27 mouse cellular contexts compared by ENCODE assay signal in the genomic region with DNA sequence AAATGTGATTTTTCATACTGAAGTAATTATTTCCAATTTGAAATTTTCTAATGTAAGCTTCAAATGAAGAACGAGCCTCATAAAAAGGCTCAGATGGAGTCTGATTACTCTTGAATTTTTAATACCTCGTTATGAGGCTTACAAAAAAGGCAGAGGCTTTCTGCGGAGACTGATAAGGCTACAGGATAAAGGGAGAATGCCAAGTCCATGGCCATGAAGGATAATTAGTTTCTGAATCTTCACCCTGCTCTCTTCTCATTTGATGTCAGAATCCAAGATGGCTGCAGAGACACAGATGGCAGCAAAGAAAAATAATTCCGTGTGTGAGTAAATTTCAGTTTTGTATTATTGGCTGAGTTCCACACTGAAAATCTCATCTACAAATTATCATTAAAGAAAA.
DNase-seq lines count a peak whose midpoint lies in the region; ATAC-seq and TF ChIP-seq lines count a peak whose summit lies in the region.
"Had no signal": no experiment of that assay in that cellular context is flagged by ENCODE, and none has a peak within 500 bp of the region (broad histone marks: within the 10 kb centered on the region; RNA-seq: fewer than 3 reads in every experiment).

No protein-coding gene starts in this region.

- H3K27me3 ChIP-seq in forebrain, embryonic 16.5 days (replicated peaks; ENCODE audit: control insufficient read depth, insufficient read depth, low read length): no peaks in the 10 kb centered on the region
- H3K27me3 ChIP-seq in forebrain, embryonic 15.5 days: no peaks in the 10 kb centered on the region
- H3K27me3 ChIP-seq in midbrain, embryonic 13.5 days: no peaks in the 10 kb centered on the region
- no peaks in the 10 kb centered on the region for H3K27me3 ChIP-seq in midbrain, embryonic 10.5 days (ENCODE audit: low read depth, poor library complexity, severe bottlenecking)
- H3K27me3 ChIP-seq in midbrain, postnatal 0 days (ENCODE audit: insufficient read depth, low read length): no peaks in the 10 kb centered on the region
- H3K27me3 ChIP-seq: CH12.LX; embryonic facial prominence, embryonic 12.5 days; embryonic facial prominence, embryonic 15.5 days; forebrain, embryonic 13.5 days; hindbrain, embryonic 12.5 days; hindbrain, embryonic 15.5 days; Patski had no signal

- DNase-seq in midbrain, embryonic 10.5 days (ENCODE audit: low spot score): no peak
- DNase-seq in brain, embryonic 14.5 days (ENCODE audit: low read depth): peak; percentile 71
- peak; percentile 1 for DNase-seq in midbrain, postnatal 0 days (ENCODE audit: low spot score)
- no peak for DNase-seq in gastrocnemius, adult 18-20 months (ENCODE audit: low spot score)
- DNase-seq: adrenal gland, postnatal 10 days; adrenal gland, postnatal 36 days; B cell, adult 2 months; cerebellum, adult 11 months; cerebellum, adult 2 months; cerebellum, adult 9-11 months; cerebellum, postnatal 25 days; gastrocnemius, adult 2 months; gastrocnemius, postnatal 14 days; heart, adult 11 months had no signal

- no peak overlapping the region for H3K4me3 ChIP-seq in forebrain, embryonic 16.5 days (replicated peaks; ENCODE audit: low read length)
- H3K4me3 ChIP-seq in forebrain, embryonic 15.5 days: no peak overlapping the region
- no peak overlapping the region for H3K4me3 ChIP-seq in midbrain, embryonic 13.5 days (replicated peaks)
- H3K4me3 ChIP-seq in midbrain, embryonic 10.5 days: no peak overlapping the region
- H3K4me3 ChIP-seq in midbrain, postnatal 0 days (ENCODE audit: low read depth, low read length): no peak overlapping the region
- H3K4me3 ChIP-seq: embryonic facial prominence, embryonic 12.5 days; embryonic facial prominence, embryonic 15.5 days; erythroblast, embryonic 14.5 days; forebrain, embryonic 13.5 days; gastrocnemius, adult 2 months; hindbrain, embryonic 12.5 days; hindbrain, embryonic 15.5 days had no signal

- peaks cover 2% of the 10 kb centered on the region; the same call in 1 of the 2 replicates for H3K4me1 ChIP-seq in forebrain, embryonic 16.5 days (replicated peaks; ENCODE audit: control insufficient read depth, insufficient read depth, low read length)
- H3K4me1 ChIP-seq in forebrain, embryonic 15.5 days: no peaks in the 10 kb centered on the region
- H3K4me1 ChIP-seq in midbrain, embryonic 13.5 days (replicated peaks): no peaks in the 10 kb centered on the region
- no peaks in the 10 kb centered on the region for H3K4me1 ChIP-seq in midbrain, embryonic 10.5 days
- H3K4me1 ChIP-seq in midbrain, postnatal 0 days (ENCODE audit: insufficient read depth, low read length): no peaks in the 10 kb centered on the region
- H3K4me1 ChIP-seq: embryonic facial prominence, embryonic 12.5 days; embryonic facial prominence, embryonic 15.5 days; forebrain, embryonic 13.5 days; hindbrain, embryonic 12.5 days; hindbrain, embryonic 15.5 days had no signal

- H3K36me3 ChIP-seq in forebrain, embryonic 16.5 days (ENCODE audit: control insufficient read depth, insufficient read depth): no peaks in the 10 kb centered on the region
- no peaks in the 10 kb centered on the region for H3K36me3 ChIP-seq in forebrain, embryonic 15.5 days
- no peaks in the 10 kb centered on the region for H3K36me3 ChIP-seq in midbrain, embryonic 13.5 days
- H3K36me3 ChIP-seq in midbrain, embryonic 10.5 days: no peaks in the 10 kb centered on the region
- no peaks in the 10 kb centered on the region for H3K36me3 ChIP-seq in midbrain, postnatal 0 days (ENCODE audit: insufficient read depth, low read length)
- H3K36me3 ChIP-seq: embryonic facial prominence, embryonic 12.5 days; embryonic facial prominence, embryonic 15.5 days; G1E; hindbrain, embryonic 12.5 days; hindbrain, embryonic 15.5 days had no signal

- H3K27ac ChIP-seq in forebrain, embryonic 16.5 days (ENCODE audit: low read length): no peak overlapping the region
- H3K27ac ChIP-seq in forebrain, embryonic 15.5 days (replicated peaks): no peak overlapping the region
- H3K27ac ChIP-seq in midbrain, embryonic 13.5 days: no peak overlapping the region
- H3K27ac ChIP-seq in midbrain, embryonic 10.5 days (replicated peaks): no peak overlapping the region
- no peak overlapping the region for H3K27ac ChIP-seq in midbrain, postnatal 0 days (ENCODE audit: low read depth, low read length)
- H3K27ac ChIP-seq: embryonic facial prominence, embryonic 12.5 days; embryonic facial prominence, embryonic 15.5 days; forebrain, embryonic 13.5 days; gastrocnemius, adult 2 months; hindbrain, embryonic 12.5 days; hindbrain, embryonic 15.5 days had no signal

- TF ChIP-seq CTCF in brain, embryonic 14.5 days (IDR thresholded peaks at IDR 0.05; ENCODE audit: borderline replicate concordance, extremely low read depth, insufficient read depth, insufficient read length): no peak
- TF ChIP-seq CTCF in midbrain, postnatal 0 days (IDR thresholded peaks at IDR 0.05): no peak

- no peak overlapping the region for H3K4me2 ChIP-seq in forebrain, embryonic 16.5 days (ENCODE audit: low read length)
- H3K4me2 ChIP-seq in forebrain, embryonic 15.5 days (replicated peaks): no peak overlapping the region
- H3K4me2 ChIP-seq in midbrain, embryonic 13.5 days (replicated peaks): no peak overlapping the region
- H3K4me2 ChIP-seq in midbrain, postnatal 0 days (ENCODE audit: low read depth, low read length, poor library complexity, severe bottlenecking): no peak overlapping the region
- H3K4me2 ChIP-seq: embryonic facial prominence, embryonic 12.5 days; embryonic facial prominence, embryonic 15.5 days; forebrain, embryonic 13.5 days; heart, embryonic 11.5 days; hindbrain, embryonic 12.5 days; hindbrain, embryonic 15.5 days had no signal

- ATAC-seq in forebrain, embryonic 16.5 days: 0 out of 2 replicates have a peak, but pooled peaks have one; percentile 45
- no peak for ATAC-seq in forebrain, embryonic 15.5 days (replicated peaks)
- ATAC-seq in midbrain, embryonic 13.5 days: peak; percentile 63; the same call in 1 of the 2 replicates
- ATAC-seq in midbrain, postnatal 0 days (ENCODE audit: low FRiP score): no peak
- ATAC-seq: forebrain, embryonic 13.5 days; Patski had no signal

- H3K9ac ChIP-seq in forebrain, embryonic 16.5 days (replicated peaks; ENCODE audit: low read depth, low read length): no peak overlapping the region
- no peak overlapping the region for H3K9ac ChIP-seq in forebrain, embryonic 15.5 days (replicated peaks)
- no peak overlapping the region for H3K9ac ChIP-seq in midbrain, embryonic 13.5 days (replicated peaks)
- H3K9ac ChIP-seq in midbrain, postnatal 0 days (replicated peaks; ENCODE audit: low read length, poor library complexity, severe bottlenecking): no peak overlapping the region
- H3K9ac ChIP-seq: embryonic facial prominence, embryonic 12.5 days; embryonic facial prominence, embryonic 15.5 days; forebrain, embryonic 13.5 days; hindbrain, embryonic 12.5 days; hindbrain, embryonic 15.5 days had no signal

- H3K9me3 ChIP-seq in forebrain, embryonic 16.5 days (ENCODE audit: control insufficient read depth, low read length): no peaks in the 10 kb centered on the region
- no peaks in the 10 kb centered on the region for H3K9me3 ChIP-seq in forebrain, embryonic 15.5 days
- H3K9me3 ChIP-seq in midbrain, embryonic 13.5 days: no peaks in the 10 kb centered on the region
- H3K9me3 ChIP-seq in midbrain, embryonic 10.5 days (replicated peaks): no peaks in the 10 kb centered on the region
- H3K9me3 ChIP-seq in midbrain, postnatal 0 days (ENCODE audit: low read length): no peaks in the 10 kb centered on the region
- H3K9me3 ChIP-seq: embryonic facial prominence, embryonic 12.5 days; embryonic facial prominence, embryonic 15.5 days; forebrain, embryonic 13.5 days; G1E; hindbrain, embryonic 12.5 days; hindbrain, embryonic 15.5 days had no signal

- no peak for TF ChIP-seq POLR2A in brain, embryonic 14.5 days (IDR thresholded peaks at IDR 0.05; ENCODE audit: borderline replicate concordance, extremely low read depth, insufficient read depth, insufficient read length, poor library complexity, severe bottlenecking)

- 28% methylated on average over 4 of the region's 4 CpGs for WGBS in forebrain, embryonic 16.5 days
- WGBS in forebrain, embryonic 15.5 days: 32% methylated on average over 4 of the region's 4 CpGs
- 55% methylated on average over 4 of the region's 4 CpGs for WGBS in midbrain, embryonic 13.5 days
- 87% methylated on average over 4 of the region's 4 CpGs for WGBS in midbrain, embryonic 10.5 days
- WGBS in midbrain, postnatal 0 days: 34% methylated on average over 4 of the region's 4 CpGs

Comparison
In these comparisons a context has a peak if more than half of its experiments do, and no peak if none do; other contexts are left out.
1. ATAC-seq: peak in forebrain, embryonic 16.5 days (single experiment) and midbrain, embryonic 13.5 days (single experiment); none in forebrain, embryonic 15.5 days (single experiment) and midbrain, postnatal 0 days (single experiment).
2. DNase-seq: peak in brain, embryonic 14.5 days (single experiment) and midbrain, postnatal 0 days (single experiment); none in midbrain, embryonic 10.5 days (single experiment) and gastrocnemius, adult 18-20 months (single experiment).